Mouse (Mus musculus): Measurements from ENCODE around the gene Sh3bgrl2.

DNA sequence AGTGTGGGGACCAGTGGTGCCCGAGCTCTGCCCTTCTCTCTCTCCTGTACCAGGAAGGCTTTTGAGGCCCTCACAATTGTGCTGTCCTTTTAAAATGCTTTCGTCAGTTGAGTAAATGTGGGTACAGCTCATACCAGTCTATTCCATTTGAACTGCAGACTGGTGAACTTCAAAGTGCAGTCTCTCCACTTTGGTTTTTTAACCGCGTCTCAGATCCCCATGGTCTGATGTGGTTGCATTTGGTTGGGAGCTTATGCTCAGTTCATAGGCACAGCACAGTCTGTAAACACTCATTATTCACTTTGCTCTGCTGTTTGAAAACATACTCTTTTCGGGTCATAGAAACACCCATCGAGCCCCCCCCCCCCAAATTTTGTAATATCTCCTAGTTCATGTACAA, 1.7 kb downstream of the Sh3bgrl2 start:
- TF ChIP-seq CTCF (IDR thresholded peaks at IDR 0.05; ENCODE audit: control insufficient read depth, insufficient read depth, insufficient read length) (no peak), CEBPB (IDR thresholded peaks at IDR 0.05; ENCODE audit: low read depth) (no peak), FOSL1 (IDR thresholded peaks at IDR 0.05; ENCODE audit: insufficient read depth, low read length, poor library complexity, severe bottlenecking) (no peak), MAX (IDR thresholded peaks at IDR 0.05) (no peak), MYOD1 (IDR thresholded peaks at IDR 0.05; ENCODE audit: control insufficient read depth, insufficient read length, low read depth) (no peak)
